Mouse (Mus musculus) hindbrain, embryonic 13.5 days (tissue): ENCODE data around the gene Sucla2. TPM values are rescaled to one million over a fixed set of nuclear protein-coding genes. Genes with fewer than 3 reads are reported as not detected.

ENCODE experiments used
- ATAC-seq: fragments of 200-750 bp; cut with Nextera tagmentation; 2 replicates; pipeline ENCODE4 v1.8.0; 2017; ENCODE audit warnings: moderate TSS enrichment; ENCODE audit not compliant: low FRiP score
- H3K27ac ChIP-seq: fragments of 300-500 bp; sonication (generic); 2 replicates; pipeline ENCODE4 v1.5.1; 2015; ENCODE audit warnings: inconsistent platforms, mild to moderate bottlenecking, moderate library complexity
- H3K27me3 ChIP-seq: fragments of 300-500 bp; sonication (generic); 2 replicates; pipeline ENCODE4 v1.6.1; 2015; ENCODE audit warnings: mild to moderate bottlenecking, inconsistent platforms
- H3K36me3 ChIP-seq: fragments of 300-500 bp; sonication (generic); 2 replicates; pipeline ENCODE4 v1.6.1; 2015; ENCODE audit warnings: mild to moderate bottlenecking, inconsistent platforms
- H3K4me1 ChIP-seq: fragments of 300-500 bp; sonication (generic); replicated peaks from 2 replicates; pipeline ENCODE4 v1.6.1; 2015; ENCODE audit warnings: inconsistent platforms
- H3K4me2 ChIP-seq: fragments of 300-500 bp; sonication (generic); 2 replicates; pipeline ENCODE4 v1.6.1; 2015; ENCODE audit warnings: inconsistent platforms, mild to moderate bottlenecking, moderate library complexity
- H3K4me3 ChIP-seq: fragments of 300-500 bp; sonication (generic); 2 replicates; pipeline ENCODE4 v1.5.1; 2015; ENCODE audit warnings: mild to moderate bottlenecking, inconsistent platforms
- H3K9ac ChIP-seq: fragments of 300-500 bp; sonication (generic); 2 replicates; pipeline ENCODE4 v1.6.1; 2015; ENCODE audit warnings: mild to moderate bottlenecking, inconsistent platforms
- H3K9me3 ChIP-seq: fragments of 300-500 bp; sonication (generic); 2 replicates; pipeline ENCODE4 v1.6.1; 2016; ENCODE audit warnings: inconsistent platforms
- WGBS: fragments of 180-500 bp; shearing (Covaris S2); methylation state at CpG from one replicate; pipeline ENCODE4 v1.1.7; 2015; 5-methylcytosine and 5-hydroxymethylcytosine counted together
- polyA plus RNA-seq: library from polyadenylated mRNA; unstranded; fragments of >200 nt; fragmentation: Nextera tagmentation; extraction: Ambion mirVana; gene quantifications from 2 replicates; pipeline ENCODE4 v1.2.1, GENCODE M21; 2015

Sucla2 gene
- polyA plus RNA-seq: 123 and 124 TPM in 2 replicates

- peak within 1 kb of the TSS; percentile 47 for H3K4me3 ChIP-seq
- peaks cover 7% of the 10 kb centered on the region; the same call in 1 of the 2 replicates for H3K27me3 ChIP-seq
- no peaks in the 10 kb centered on the region for H3K36me3 ChIP-seq
- WGBS: under 1% methylated on average over 40 of the region's 41 CpGs
- H3K27ac ChIP-seq: peak within 1 kb of the TSS; percentile 92
- H3K9me3 ChIP-seq: no peaks in the 10 kb centered on the region
- H3K4me2 ChIP-seq: peak within 1 kb of the TSS; percentile 34
- H3K4me1 ChIP-seq: no peaks in the 10 kb centered on the region
- H3K9ac ChIP-seq: peak within 1 kb of the TSS; percentile 68
- peak; percentile 100 for ATAC-seq
Observed at GRCm38 (mm10) chr14:73524766-73525448, at the start of gene Sucla2. TSS of gene Sucla2 (plus strand) at chr14:73525319.

GRCm38 (mm10) chr14:73475506-73475905 is 49.6 kb upstream of the Sucla2 start:
- Histone ChIP-seq H3K27ac (no peak overlapping the region), H3K4me2 (no peak overlapping the region), H3K4me1 (peaks cover 19% of the 10 kb centered on the region), H3K4me3 (no peak overlapping the region), H3K27me3 (no peaks in the 10 kb centered on the region), H3K9ac (no peak overlapping the region), H3K9me3 (no peaks in the 10 kb centered on the region), H3K36me3 (no peaks in the 10 kb centered on the region)
- ATAC-seq: no peak
- 72% methylated on average over 7 of the region's 7 CpGs for WGBS

- peak; percentile 41; the same call in 1 of the 2 replicates for ATAC-seq
- Histone ChIP-seq H3K4me1 (peaks cover 19% of the 10 kb centered on the region), H3K4me3 (no peak overlapping the region), H3K9me3 (no peaks in the 10 kb centered on the region), H3K4me2 (no peak overlapping the region), H3K9ac (no peak overlapping the region), H3K36me3 (no peaks in the 10 kb centered on the region), H3K27ac (no peak overlapping the region), H3K27me3 (no peaks in the 10 kb centered on the region)
- 72% methylated on average over 8 of the region's 8 CpGs for WGBS
Observed at GRCm38 (mm10) chr14:73476361-73476934, 48.7 kb upstream of the Sucla2 start.

- no peak overlapping the region for H3K4me2 ChIP-seq
- no peaks in the 10 kb centered on the region for H3K9me3 ChIP-seq
- ATAC-seq: no peak
- no peak overlapping the region for H3K9ac ChIP-seq
- H3K4me1 ChIP-seq: peaks cover 19% of the 10 kb centered on the region
- H3K27ac ChIP-seq: no peak overlapping the region
- H3K27me3 ChIP-seq: no peaks in the 10 kb centered on the region
- 98% methylated on average over 10 of the region's 10 CpGs for WGBS
- H3K4me3 ChIP-seq: no peak overlapping the region
- H3K36me3 ChIP-seq: no peaks in the 10 kb centered on the region
Observed at GRCm38 (mm10) chr14:73477077-73477476, 48.0 kb upstream of the Sucla2 start.

- Histone ChIP-seq H3K36me3 (no peaks in the 10 kb centered on the region), H3K27ac (no peak overlapping the region), H3K9me3 (no peaks in the 10 kb centered on the region), H3K4me1 (peaks cover 12% of the 10 kb centered on the region), H3K4me2 (no peak overlapping the region), H3K9ac (no peak overlapping the region), H3K4me3 (no peak overlapping the region), H3K27me3 (no peaks in the 10 kb centered on the region)
- 82% methylated on average over 3 of the region's 3 CpGs for WGBS
- ATAC-seq: no peak
Observed at GRCm38 (mm10) chr14:73478321-73478720, 46.8 kb upstream of the Sucla2 start.

GRCm38 (mm10) chr14:73479771-73480170 is 45.3 kb upstream of the Sucla2 start:
- Histone ChIP-seq H3K27ac (no peak overlapping the region), H3K4me3 (no peak overlapping the region), H3K9ac (no peak overlapping the region), H3K4me1 (peaks cover 10% of the 10 kb centered on the region), H3K27me3 (no peaks in the 10 kb centered on the region), H3K4me2 (no peak overlapping the region), H3K36me3 (no peaks in the 10 kb centered on the region), H3K9me3 (no peaks in the 10 kb centered on the region)
- ATAC-seq: no peak
- WGBS: 20% methylated on average over 1 of the region's 1 CpGs

GRCm38 (mm10) chr14:73483516-73484229 is 41.4 kb upstream of the Sucla2 start:
- no peak for ATAC-seq
- 85% methylated on average over 5 of the region's 5 CpGs for whole genome bisulfite sequencing
- Histone ChIP-seq H3K9ac (no peak overlapping the region), H3K9me3 (no peaks in the 10 kb centered on the region), H3K4me1 (no peaks in the 10 kb centered on the region), H3K4me3 (no peak overlapping the region), H3K27ac (no peak overlapping the region), H3K27me3 (no peaks in the 10 kb centered on the region), H3K4me2 (no peak overlapping the region), H3K36me3 (no peaks in the 10 kb centered on the region)

GRCm38 (mm10) chr14:73484366-73485110 is 40.6 kb upstream of the Sucla2 start:
- Histone ChIP-seq H3K9me3 (no peaks in the 10 kb centered on the region), H3K4me2 (no peak overlapping the region), H3K36me3 (no peaks in the 10 kb centered on the region), H3K4me3 (no peak overlapping the region), H3K27ac (no peak overlapping the region), H3K9ac (no peak overlapping the region), H3K27me3 (no peaks in the 10 kb centered on the region), H3K4me1 (no peaks in the 10 kb centered on the region)
- no peak for ATAC-seq
- 66% methylated on average over 3 of the region's 3 CpGs for WGBS

GRCm38 (mm10) chr14:73486641-73487040 is 38.5 kb upstream of the Sucla2 start:
- H3K4me2 ChIP-seq: no peak overlapping the region
- 91% methylated on average over 5 of the region's 5 CpGs for WGBS
- no peak overlapping the region for H3K9ac ChIP-seq
- no peak for ATAC-seq
- no peaks in the 10 kb centered on the region for H3K27me3 ChIP-seq
- no peaks in the 10 kb centered on the region for H3K36me3 ChIP-seq
- H3K27ac ChIP-seq: no peak overlapping the region
- H3K9me3 ChIP-seq: no peaks in the 10 kb centered on the region
- no peak overlapping the region for H3K4me3 ChIP-seq
- no peaks in the 10 kb centered on the region for H3K4me1 ChIP-seq

- Histone ChIP-seq H3K27ac (no peak overlapping the region), H3K4me1 (no peaks in the 10 kb centered on the region), H3K36me3 (no peaks in the 10 kb centered on the region), H3K4me3 (no peak overlapping the region), H3K9ac (no peak overlapping the region), H3K4me2 (no peak overlapping the region), H3K27me3 (no peaks in the 10 kb centered on the region), H3K9me3 (no peaks in the 10 kb centered on the region)
- 94% methylated on average over 6 of the region's 6 CpGs for WGBS
- no peak for ATAC-seq
Observed at GRCm38 (mm10) chr14:73493356-73493755, 31.8 kb upstream of the Sucla2 start.

- Histone ChIP-seq H3K36me3 (no peaks in the 10 kb centered on the region), H3K27me3 (no peaks in the 10 kb centered on the region), H3K9ac (no peak overlapping the region), H3K4me1 (no peaks in the 10 kb centered on the region), H3K9me3 (no peaks in the 10 kb centered on the region), H3K27ac (no peak overlapping the region), H3K4me3 (no peak overlapping the region), H3K4me2 (no peak overlapping the region)
- no peak for ATAC-seq
- WGBS: 82% methylated on average over 6 of the region's 6 CpGs
Observed at GRCm38 (mm10) chr14:73494122-73494521, 31.0 kb upstream of the Sucla2 start.

GRCm38 (mm10) chr14:73495753-73496152 is 29.4 kb upstream of the Sucla2 start:
- Histone ChIP-seq H3K9me3 (no peaks in the 10 kb centered on the region), H3K4me1 (no peaks in the 10 kb centered on the region), H3K4me2 (no peak overlapping the region), H3K27ac (no peak overlapping the region), H3K27me3 (no peaks in the 10 kb centered on the region), H3K4me3 (no peak overlapping the region), H3K36me3 (no peaks in the 10 kb centered on the region), H3K9ac (no peak overlapping the region)
- WGBS: 77% methylated on average over 7 of the region's 7 CpGs
- ATAC-seq: no peak
